ENCODE assay signal across 9 mouse cellular contexts in genomic region chr1:132199934-132200333, GRCm38 (mm10). TPM values are rescaled to one million over a fixed set of nuclear protein-coding genes. Genes with fewer than 3 reads are reported as not detected.
DNase-seq lines count a peak whose midpoint lies in the region; ATAC-seq lines count a peak whose summit lies in the region.
"Had no signal": no experiment of that assay in that cellular context is flagged by ENCODE, and none has a peak within 500 bp of the region (broad histone marks: within the 10 kb centered on the region; RNA-seq: fewer than 3 reads in every experiment).

No protein-coding gene starts in this region.

- intact Hi-C loops in heart, postnatal 36 days (cut with DNase I), result no loop called here

- peaks cover 22% of the 10 kb centered on the region for H3K4me1 ChIP-seq in heart, embryonic 12.5 days (replicated peaks)
- peaks cover 83% of the 10 kb centered on the region for H3K4me1 ChIP-seq in forebrain, embryonic 13.5 days
- peaks cover 9% of the 10 kb centered on the region; the same call in 1 of the 2 replicates for H3K4me1 ChIP-seq in liver, embryonic 13.5 days (replicated peaks)

- peak overlapping the region; percentile 55 for H3K4me2 ChIP-seq in heart, embryonic 12.5 days
- H3K4me2 ChIP-seq in forebrain, embryonic 13.5 days, result peak overlapping the region; percentile 55
- 0 out of 2 replicates have a peak overlapping the region, but pooled peaks have one; percentile 19 for H3K4me2 ChIP-seq in liver, embryonic 13.5 days

- H3K27me3 ChIP-seq in heart, embryonic 12.5 days (replicated peaks), result peaks cover 87% of the 10 kb centered on the region
- H3K27me3 ChIP-seq in forebrain, embryonic 13.5 days, result no peaks in the 10 kb centered on the region
- H3K27me3 ChIP-seq in liver, embryonic 13.5 days, result peaks cover 96% of the 10 kb centered on the region

- no peak for DNase-seq in heart, postnatal 36 days
- peak; percentile 80 for DNase-seq in brain, adult 2 months (ENCODE audit: low read depth, low spot score)
- DNase-seq in liver, embryonic 13.5 days, result no peak
- no peak for DNase-seq in retina, postnatal 1 day
- no peak for DNase-seq in lung, postnatal 36 days
- no peak for DNase-seq in kidney, postnatal 4 days

- H3K27ac ChIP-seq in heart, embryonic 12.5 days (ENCODE audit: poor library complexity, severe bottlenecking), result no peak overlapping the region
- H3K27ac ChIP-seq in forebrain, embryonic 13.5 days, result peak overlapping the region; percentile 80
- H3K27ac ChIP-seq in liver, embryonic 13.5 days, result no peak overlapping the region
- H3K27ac ChIP-seq: kidney, postnatal 0 days had no signal

- no peak overlapping the region for H3K4me3 ChIP-seq in heart, embryonic 12.5 days
- H3K4me3 ChIP-seq in forebrain, embryonic 13.5 days, result peak overlapping the region; percentile 23; the same call in 1 of the 2 replicates
- H3K4me3 ChIP-seq in liver, embryonic 13.5 days (replicated peaks), result no peak overlapping the region

- no peak for ATAC-seq in heart, embryonic 12.5 days (ENCODE audit: insufficient number of reproducible peaks, low FRiP score)
- no peak for ATAC-seq in forebrain, embryonic 13.5 days
- no peak for ATAC-seq in liver, embryonic 13.5 days (ENCODE audit: low read depth)

- no peaks in the 10 kb centered on the region for H3K9me3 ChIP-seq in heart, embryonic 12.5 days (replicated peaks)
- no peaks in the 10 kb centered on the region for H3K9me3 ChIP-seq in forebrain, embryonic 13.5 days (replicated peaks)
- no peaks in the 10 kb centered on the region for H3K9me3 ChIP-seq in liver, embryonic 13.5 days (replicated peaks)

- H3K36me3 ChIP-seq in heart, embryonic 12.5 days, result no peaks in the 10 kb centered on the region
- H3K36me3 ChIP-seq in forebrain, embryonic 13.5 days (ENCODE audit: poor library complexity, severe bottlenecking), result peaks cover 6% of the 10 kb centered on the region; the same call in 1 of the 2 replicates
- no peaks in the 10 kb centered on the region for H3K36me3 ChIP-seq in liver, embryonic 13.5 days

- no peak overlapping the region for H3K9ac ChIP-seq in heart, embryonic 12.5 days
- peak overlapping the region; percentile 58 for H3K9ac ChIP-seq in forebrain, embryonic 13.5 days
- H3K9ac ChIP-seq in liver, embryonic 13.5 days, result no peak overlapping the region

- WGBS in heart, embryonic 12.5 days, result 10% methylated on average over 12 of the region's 12 CpGs
- WGBS in forebrain, embryonic 13.5 days, result 7% methylated on average over 12 of the region's 12 CpGs
- 12% methylated on average over 12 of the region's 12 CpGs for WGBS in liver, embryonic 13.5 days (ENCODE audit: insufficient replicate concordance)

RNA-seq across cellular contexts. Expression of gene AC124108.1, which starts 8.7 kb away (rescaled TPM):
- not detected in 2 replicates for polyA plus RNA-seq in heart, embryonic 12.5 days (2016; fragmentation: Nextera tagmentation; extraction: Ambion mirVana)
- not detected for total RNA-seq in heart, postnatal 36 days (2021)
- 3.4 and 3.9 TPM in 2 replicates for polyA plus RNA-seq in forebrain, embryonic 13.5 days (2015; fragmentation: Nextera tagmentation; extraction: Ambion mirVana)
- not detected in 2 replicates for polyA plus RNA-seq in liver, embryonic 13.5 days (2015; fragmentation: Nextera tagmentation; extraction: Ambion mirVana)

RNA-seq across cellular contexts. Expression of gene Lemd1, which starts 8.7 kb away (rescaled TPM):
- not detected in 2 replicates for polyA plus RNA-seq in heart, embryonic 12.5 days (2016; fragmentation: Nextera tagmentation; extraction: Ambion mirVana)
- total RNA-seq in heart, postnatal 36 days (2021), result not detected
- polyA plus RNA-seq in forebrain, embryonic 13.5 days (2015; fragmentation: Nextera tagmentation; extraction: Ambion mirVana), result 14.3 and 17.0 TPM in 2 replicates
- polyA plus RNA-seq in liver, embryonic 13.5 days (2015; fragmentation: Nextera tagmentation; extraction: Ambion mirVana), result not detected in 2 replicates

RNA-seq across cellular contexts. Expression of gene Gm10188, which starts 29.6 kb away (rescaled TPM):
- polyA plus RNA-seq in heart, embryonic 12.5 days (2016; fragmentation: Nextera tagmentation; extraction: Ambion mirVana), result not detected in 2 replicates
- not detected for total RNA-seq in heart, postnatal 36 days (2021)
- polyA plus RNA-seq in forebrain, embryonic 13.5 days (2015; fragmentation: Nextera tagmentation; extraction: Ambion mirVana), result 1.0 and 1.1 TPM in 2 replicates
- not detected in 2 replicates for polyA plus RNA-seq in liver, embryonic 13.5 days (2015; fragmentation: Nextera tagmentation; extraction: Ambion mirVana)
- polyA plus RNA-seq: kidney, postnatal 0 days had no signal

Comparison
In these comparisons a context has a peak if more than half of its experiments do, and no peak if none do; other contexts are left out.
1. RNA of gene Lemd1, which starts 8.7 kb away (polyA plus RNA-seq): 14.3 to 17.0 TPM in forebrain, embryonic 13.5 days; not detected in heart, embryonic 12.5 days and not detected in liver, embryonic 13.5 days; every median in the first group is over 10 times any median in the second.
2. Peak in every context shown above with its lines, with median percentiles within 50 percentile points of each other: H3K4me2 ChIP-seq.